In genomic region chr6:136475171-136475860, GRCm38 (mm10) we compare ENCODE assay signal across 12 mouse cellular contexts. TPM values are rescaled to one million over a fixed set of nuclear protein-coding genes. Genes with fewer than 3 reads are reported as not detected.
DNase-seq lines count a peak whose midpoint lies in the region; ATAC-seq and TF ChIP-seq lines count a peak whose summit lies in the region.
"Had no signal": no experiment of that assay in that cellular context is flagged by ENCODE, and none has a peak within 500 bp of the region (broad histone marks: within the 10 kb centered on the region; RNA-seq: fewer than 3 reads in every experiment).

No protein-coding gene starts in this region.

- peak overlapping the region; percentile 41 for H3K9ac ChIP-seq in kidney, embryonic 16.5 days (replicated peaks; ENCODE audit: low read length)
- H3K9ac ChIP-seq in heart, embryonic 11.5 days (ENCODE audit: low read depth, low read length) = no peak overlapping the region

- peaks cover 29% of the 10 kb centered on the region for H3K4me1 ChIP-seq in kidney, embryonic 16.5 days (ENCODE audit: insufficient read depth, low read length)
- H3K4me1 ChIP-seq in heart, embryonic 11.5 days (ENCODE audit: control insufficient read depth, insufficient read depth, low read length) = peaks cover 23% of the 10 kb centered on the region

- DNase-seq in kidney, postnatal 14 days = no peak
- peak; percentile 79 for DNase-seq in NIH3T3 (ENCODE audit: low read depth)
- DNase-seq in layer of hippocampus, adult 9-11 months = peak; percentile 54
- no peak for DNase-seq in thymus, postnatal 25 days
- DNase-seq: heart, postnatal 10 days; right cerebral cortex, postnatal 25 days; thymus, postnatal 36 days had no signal

- no peaks in the 10 kb centered on the region for H3K36me3 ChIP-seq in kidney, embryonic 16.5 days (ENCODE audit: insufficient read depth, low read length)
- H3K36me3 ChIP-seq in C2C12 (ENCODE audit: control insufficient read depth, insufficient read depth) = no peaks in the 10 kb centered on the region
- no peaks in the 10 kb centered on the region for H3K36me3 ChIP-seq in heart, embryonic 11.5 days (ENCODE audit: control insufficient read depth, insufficient read depth, low read length)

- no peak for TF ChIP-seq CTCF in C2C12 (IDR thresholded peaks at IDR 0.05; ENCODE audit: control insufficient read depth, insufficient read depth, insufficient read length)

- no peak overlapping the region for H3K4me2 ChIP-seq in kidney, embryonic 16.5 days (replicated peaks; ENCODE audit: low read depth, low read length)
- no peak overlapping the region for H3K4me2 ChIP-seq in heart, embryonic 11.5 days

- WGBS in kidney, embryonic 16.5 days = 33% methylated on average over 6 of the region's 6 CpGs
- 39% methylated on average over 6 of the region's 6 CpGs for WGBS in heart, embryonic 11.5 days (ENCODE audit: insufficient replicate concordance)

- H3K79me3 ChIP-seq in C2C12 (ENCODE audit: low read depth) = no peaks in the 10 kb centered on the region

- H3K27ac ChIP-seq in kidney, embryonic 16.5 days (ENCODE audit: low read length) = peak overlapping the region; percentile 76
- H3K27ac ChIP-seq in heart, embryonic 11.5 days (ENCODE audit: low read depth, low read length) = no peak overlapping the region

- ATAC-seq in kidney, embryonic 16.5 days (ENCODE audit: low FRiP score, low TSS enrichment) = peak; percentile 40; the same call in 1 of the 2 replicates
- no peak for ATAC-seq in inflammation-experienced regulatory T-cells, adult 6 months
- no peak for ATAC-seq in heart, embryonic 11.5 days (replicated peaks; ENCODE audit: insufficient number of reproducible peaks, low FRiP score, low TSS enrichment)

- H3K27me3 ChIP-seq in kidney, embryonic 16.5 days (ENCODE audit: insufficient read depth, low read length) = no peaks in the 10 kb centered on the region
- H3K27me3 ChIP-seq in C2C12 (ENCODE audit: control insufficient read depth, insufficient read depth, insufficient read length) = no peaks in the 10 kb centered on the region
- H3K27me3 ChIP-seq in heart, embryonic 11.5 days (ENCODE audit: control insufficient read depth, insufficient read depth, low read length) = no peaks in the 10 kb centered on the region
- H3K27me3 ChIP-seq: megakaryocyte, embryonic 14.5 days had no signal

- no peaks in the 10 kb centered on the region for H3K79me2 ChIP-seq in C2C12 (ENCODE audit: control insufficient read depth, insufficient read depth)

- no peak overlapping the region for H3ac ChIP-seq in C2C12 (ENCODE audit: control insufficient read depth, insufficient read length, low read depth)

- 0 out of 2 replicates have a peak, but pooled peaks cover 2% of the 10 kb centered on the region for H3K9me3 ChIP-seq in kidney, embryonic 16.5 days (ENCODE audit: low read length)
- no peaks in the 10 kb centered on the region for H3K9me3 ChIP-seq in heart, embryonic 11.5 days (replicated peaks; ENCODE audit: control insufficient read depth, low read length)
- H3K9me3 ChIP-seq: megakaryocyte, embryonic 14.5 days had no signal

- H3K4me3 ChIP-seq in kidney, embryonic 16.5 days (ENCODE audit: low read length) = no peak overlapping the region
- no peak overlapping the region for H3K4me3 ChIP-seq in C2C12 (ENCODE audit: insufficient read depth, poor library complexity, severe bottlenecking)
- no peak overlapping the region for H3K4me3 ChIP-seq in heart, embryonic 11.5 days (ENCODE audit: low read depth, low read length)
- H3K4me3 ChIP-seq: megakaryocyte, embryonic 14.5 days had no signal

TF ChIP-seq in C2C12, 6 proteins besides CTCF, POLR2A, EP300 and RAD21:
- TF ChIP-seq MYOG (IDR thresholded peaks at IDR 0.05; ENCODE audit: control insufficient read depth, extremely low read depth, insufficient read length) (no peak), USF1 (IDR thresholded peaks at IDR 0.05; ENCODE audit: low read depth) (no peak), MYOD1 (IDR thresholded peaks at IDR 0.05; ENCODE audit: control insufficient read depth, insufficient read length, low read depth) (no peak), FOSL1 (IDR thresholded peaks at IDR 0.05; ENCODE audit: insufficient read depth, low read length, poor library complexity, severe bottlenecking) (no peak), MAX (IDR thresholded peaks at IDR 0.05) (no peak), CEBPB (IDR thresholded peaks at IDR 0.05; ENCODE audit: low read depth) (peak; percentile 22)

RNA-seq across cellular contexts. Expression of gene Atf7ip, which starts 30.7 kb away (rescaled TPM):
- polyA plus RNA-seq in kidney, embryonic 16.5 days (2015; fragmentation: Nextera tagmentation; extraction: Ambion mirVana) = 38.0 and 41.0 TPM in 2 replicates
- polyA plus RNA-seq in C2C12 (2012; fragmentation: generic; extraction: Trizol) = 6.8 TPM
- polyA plus RNA-seq in inflammation-experienced regulatory T-cells, adult 6 months (2017; shearing (Covaris generic)) = 10 to 100 TPM; 79.8 to 94.2 (median 91.2) TPM
- polyA plus RNA-seq in heart, embryonic 11.5 days (2014; fragmentation: Nextera tagmentation; extraction: Ambion mirVana) = 43.1 and 49.7 TPM in 2 replicates

RNA-seq across cellular contexts. Expression of gene E330021D16Rik, which starts 59.9 kb away (rescaled TPM):
- polyA plus RNA-seq in kidney, embryonic 16.5 days (2015; fragmentation: Nextera tagmentation; extraction: Ambion mirVana) = 2.9 and 3.0 TPM in 2 replicates
- not detected for polyA plus RNA-seq in C2C12 (2012; fragmentation: generic; extraction: Trizol)
- under 1 TPM in 2 of 3 experiments, not detected in 1; 0.42 to 0.91 TPM for polyA plus RNA-seq in inflammation-experienced regulatory T-cells, adult 6 months (2017; shearing (Covaris generic))
- not detected in 2 replicates for polyA plus RNA-seq in heart, embryonic 11.5 days (2014; fragmentation: Nextera tagmentation; extraction: Ambion mirVana)

Comparison
In these comparisons a context has a peak if more than half of its experiments do, and no peak if none do; other contexts are left out.
1. DNase-seq: peak in NIH3T3 (single experiment) and layer of hippocampus, adult 9-11 months (single experiment); none in kidney, postnatal 14 days (single experiment) and thymus, postnatal 25 days (single experiment).